Mouse (Mus musculus) layer of hippocampus, postnatal 14 days (tissue): ENCODE data around the gene Npepps. TPM values are rescaled to one million over a fixed set of nuclear protein-coding genes. Genes with fewer than 3 reads are reported as not detected.
"Not testable (repeated sequence)": the region's sequence is repeated elsewhere in the genome, so short reads cannot be mapped to it uniquely, and the experiment has no call there.

Experiments
- DNase-seq, 2 experiments: peaks; one replicate each; pipeline ENCODE4 v3.0.0; 2021 to 2022; ENCODE audit warnings: low spot score in 2 of 2, mixed read lengths in 1 of 2
- total RNA-seq, 2 experiments: library from RNA; stranded (reverse); gene quantifications; 2 replicates each; pipeline ENCODE4 v1.2.3; 2021

The Npepps gene
- total RNA-seq, 2 experiments from 2014 or later: 138 TPM

DNA sequence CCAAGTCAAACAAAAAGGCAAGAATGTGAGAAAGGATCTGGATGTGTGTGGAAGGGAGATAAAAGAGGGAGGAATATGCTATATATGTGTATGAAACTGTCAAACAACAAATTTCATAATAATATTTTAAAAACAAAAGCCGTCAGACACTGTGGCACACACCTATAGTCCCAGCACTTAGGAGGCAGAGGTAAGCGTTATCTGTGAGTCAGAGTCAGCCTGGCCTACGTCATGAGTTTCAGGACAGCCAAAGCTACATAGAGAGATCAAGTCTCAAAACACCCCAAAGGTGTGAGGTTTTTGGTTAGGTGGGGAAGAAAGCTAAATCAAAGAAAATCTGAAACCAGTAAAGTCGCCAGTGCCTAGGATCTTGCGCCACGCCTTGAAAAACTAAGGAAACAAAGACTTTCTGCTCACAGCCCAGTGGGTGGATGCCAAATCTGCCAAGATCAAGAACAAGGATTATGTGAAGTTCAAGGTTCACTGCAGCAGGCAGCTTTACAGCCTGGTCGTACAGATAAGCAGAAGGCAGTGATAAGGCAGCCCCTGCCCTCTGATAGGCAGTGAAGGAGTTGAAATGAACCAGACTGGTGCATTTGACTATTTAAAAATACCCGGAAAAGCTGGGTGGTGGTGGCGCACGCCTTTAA, 33.8 kb downstream of the Npepps start:
- no peak for DNase-seq

DNA sequence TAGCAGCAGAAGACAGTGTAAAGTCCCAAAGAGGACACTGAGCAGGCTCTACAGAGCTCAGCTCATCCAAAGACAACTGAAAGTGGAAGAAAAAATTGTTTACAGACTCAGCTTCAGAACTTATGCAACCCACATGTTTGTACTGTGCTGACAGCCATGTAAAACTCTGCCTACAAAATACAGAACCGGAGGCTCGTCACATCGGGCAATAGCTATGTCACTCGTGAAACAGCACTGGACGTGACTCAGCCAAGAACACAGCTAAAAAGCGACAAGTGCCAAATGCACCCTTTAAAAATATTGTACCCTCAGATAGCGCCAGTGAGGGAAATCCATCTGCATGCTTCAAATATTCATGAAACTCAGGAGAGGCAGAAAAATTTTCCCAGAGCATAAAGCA, 39.1 kb downstream of the Npepps start:
- DNase-seq: peak in 1 of 2 experiments; percentile 21

DNA sequence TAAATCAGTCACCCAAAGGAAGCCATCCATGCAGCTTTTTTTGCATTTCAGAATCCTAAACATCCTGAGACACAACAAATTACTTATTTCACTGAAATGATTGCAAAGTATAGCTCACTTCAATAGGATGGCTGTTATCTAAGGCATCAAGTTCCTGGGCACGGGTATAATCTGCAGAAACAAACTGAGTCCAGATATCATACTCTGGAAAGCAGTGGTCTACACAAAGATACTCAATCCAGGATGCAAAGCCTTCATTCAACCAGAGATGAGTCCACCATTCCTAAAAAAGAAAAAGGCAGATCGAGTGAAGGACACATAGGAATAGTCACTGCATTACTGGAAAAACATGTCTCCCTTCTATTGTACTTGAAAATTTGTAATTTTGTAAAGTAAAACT, 42.5 kb downstream of the Npepps start:
- no peak for DNase-seq

DNA sequence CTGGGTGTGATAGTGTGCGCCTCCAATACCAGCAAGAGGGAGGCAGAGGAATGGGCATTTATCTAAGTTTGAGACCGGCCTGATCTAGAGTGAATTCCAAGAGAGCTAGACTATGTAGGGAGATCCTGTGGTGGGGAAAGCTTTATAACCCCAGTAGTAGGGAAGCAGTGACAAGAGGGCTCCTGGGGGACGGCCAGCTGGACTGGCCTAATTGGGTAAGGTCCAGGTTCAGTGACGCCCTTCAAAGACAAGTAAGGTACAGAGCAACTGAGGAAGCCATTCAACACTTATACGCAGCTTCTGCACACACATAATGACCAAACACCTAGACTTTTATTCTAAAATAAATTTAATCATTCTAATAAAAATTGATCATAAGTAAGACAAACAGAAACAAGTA, 48.0 kb downstream of the Npepps start:
- DNase-seq: peak in 1 of 2 experiments; percentile 11

DNA sequence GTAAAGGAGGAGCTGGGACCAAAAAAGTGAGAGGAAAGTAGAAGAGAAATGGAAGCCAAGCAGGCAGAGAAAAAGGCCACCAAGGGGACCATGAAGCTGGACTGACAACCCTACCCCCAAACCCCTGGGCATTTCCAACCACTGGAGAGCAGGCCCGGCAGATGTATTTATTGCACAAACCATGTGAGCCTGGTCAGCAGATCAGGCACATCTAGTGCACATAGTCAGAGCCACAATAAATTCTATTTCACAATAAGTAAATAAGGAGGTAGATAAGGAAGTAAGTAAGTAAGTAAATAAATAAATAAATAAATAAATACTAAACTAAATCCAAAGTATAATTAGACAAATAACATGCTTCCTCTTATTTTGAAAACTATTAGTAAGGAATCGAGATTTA, 51.0 kb downstream of the Npepps start:
- no peak for DNase-seq

DNA sequence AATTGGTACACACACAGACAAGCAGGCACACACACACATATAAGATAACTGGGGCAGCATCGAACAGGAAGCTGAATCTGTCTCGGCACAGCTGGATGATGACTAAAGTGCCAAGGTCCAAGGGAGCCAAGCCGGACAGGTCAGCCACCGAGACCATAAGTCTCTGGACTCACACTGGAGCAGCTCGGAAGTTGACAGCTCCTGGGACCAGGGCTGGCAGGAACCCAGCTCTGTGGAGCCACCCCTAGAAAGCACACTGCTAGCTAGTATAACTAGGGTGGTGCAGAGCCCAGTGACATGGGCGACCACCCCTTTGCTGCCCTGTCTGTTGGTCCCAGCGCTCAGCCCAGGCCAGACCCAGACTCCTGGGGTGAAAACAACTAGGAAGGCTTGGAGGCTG, 51.5 kb downstream of the Npepps start:
- DNase-seq: no peak

DNA sequence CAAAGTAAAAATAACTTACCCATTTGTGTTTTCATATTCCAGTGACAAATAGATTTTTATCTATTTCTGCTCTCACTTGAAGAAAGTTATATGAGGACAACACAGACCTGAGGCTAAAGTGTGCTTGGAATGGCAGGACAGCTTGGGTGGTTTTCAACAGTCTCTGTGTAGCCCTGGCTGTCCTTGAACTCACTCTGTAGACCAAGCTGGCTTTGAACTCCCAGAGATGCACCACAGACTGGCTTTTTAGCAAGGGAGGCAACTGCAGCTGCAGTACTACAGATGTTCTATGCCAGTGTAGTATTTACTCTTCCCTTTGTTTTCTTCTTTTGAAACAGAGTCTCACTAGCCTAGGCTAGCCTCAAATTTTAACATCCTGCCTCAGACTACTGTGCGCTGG, 54.3 kb downstream of the Npepps start:
- DNase-seq: no peak

DNA sequence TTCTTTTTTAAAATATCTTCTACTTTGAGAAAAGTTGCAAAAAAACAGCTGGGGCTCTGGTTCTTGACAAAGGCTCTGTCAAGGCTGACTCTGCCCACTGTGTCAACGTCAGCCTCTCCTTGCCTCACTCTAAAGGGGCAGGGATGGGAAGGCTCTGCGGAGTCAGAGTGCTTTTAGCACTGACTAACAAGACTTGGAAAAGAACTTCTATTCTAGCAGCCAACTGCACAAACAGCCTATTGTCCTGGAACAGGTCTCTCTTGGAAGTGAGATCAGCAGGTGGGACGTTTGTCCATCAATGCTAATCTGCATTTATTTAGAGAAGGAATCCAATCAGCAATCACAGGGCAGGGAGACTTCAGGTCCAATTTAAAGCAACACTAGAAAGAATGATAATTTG, 57.0 kb downstream of the Npepps start:
- no peak for DNase-seq

DNA sequence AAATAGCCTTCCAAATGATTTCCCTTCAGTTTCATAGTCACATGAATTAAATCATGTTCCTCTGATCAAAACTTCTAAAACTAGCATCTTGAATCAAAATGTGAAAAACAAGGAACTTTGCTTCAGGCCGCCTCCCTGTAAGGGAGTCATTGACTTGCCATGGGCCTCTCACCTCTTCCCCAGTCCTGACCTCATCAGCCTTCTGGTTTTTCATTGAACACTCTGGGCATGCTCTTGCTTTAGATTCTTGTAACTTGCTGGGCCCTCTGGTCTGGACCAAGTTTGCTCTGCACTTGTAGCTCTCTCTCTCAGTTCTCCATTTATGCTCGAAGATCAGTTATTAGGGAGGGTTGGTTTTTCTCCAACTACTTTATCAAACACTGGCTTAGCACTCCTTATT, 58.8 kb downstream of the Npepps start:
- no peak for DNase-seq

DNA sequence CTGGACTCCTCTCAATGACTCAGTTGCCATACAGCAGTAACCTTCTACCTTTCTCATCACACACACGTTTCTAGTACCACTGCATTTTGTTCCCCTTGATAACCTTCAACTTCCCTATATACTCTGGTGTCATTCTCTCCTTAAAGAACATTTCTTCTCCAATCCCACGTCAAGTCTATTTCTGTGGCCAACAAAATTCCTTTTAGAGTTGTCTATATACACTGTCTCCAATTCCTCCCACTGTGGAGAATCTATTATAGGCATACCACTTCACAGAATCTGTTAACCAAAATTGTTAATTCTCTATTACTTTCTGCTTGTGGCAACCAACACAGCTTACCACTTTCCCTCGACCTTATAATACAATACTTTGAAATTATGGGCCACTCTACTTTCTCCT, 60.2 kb downstream of the Npepps start:
- no peak for DNase-seq

DNA sequence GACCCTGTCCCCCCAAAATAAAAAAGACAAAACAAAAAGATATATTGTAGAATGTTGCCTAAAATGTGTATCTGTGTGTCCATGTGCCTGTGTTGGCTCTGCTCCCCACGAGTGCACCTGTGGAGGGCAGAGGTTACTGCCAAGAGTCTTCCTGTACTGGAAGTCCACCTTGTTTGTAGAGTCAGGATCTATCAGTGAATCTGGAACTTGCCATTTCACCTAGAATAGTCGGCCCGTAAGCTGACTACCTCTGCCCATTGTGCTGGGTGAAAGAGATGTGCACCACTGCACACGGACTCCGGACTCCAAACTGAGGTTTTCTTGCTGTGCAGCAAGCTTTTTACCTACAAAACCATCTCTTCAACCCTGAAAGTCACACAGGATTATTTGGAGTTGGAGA, 66.0 kb downstream of the Npepps start:
- DNase-seq: no peak

DNA sequence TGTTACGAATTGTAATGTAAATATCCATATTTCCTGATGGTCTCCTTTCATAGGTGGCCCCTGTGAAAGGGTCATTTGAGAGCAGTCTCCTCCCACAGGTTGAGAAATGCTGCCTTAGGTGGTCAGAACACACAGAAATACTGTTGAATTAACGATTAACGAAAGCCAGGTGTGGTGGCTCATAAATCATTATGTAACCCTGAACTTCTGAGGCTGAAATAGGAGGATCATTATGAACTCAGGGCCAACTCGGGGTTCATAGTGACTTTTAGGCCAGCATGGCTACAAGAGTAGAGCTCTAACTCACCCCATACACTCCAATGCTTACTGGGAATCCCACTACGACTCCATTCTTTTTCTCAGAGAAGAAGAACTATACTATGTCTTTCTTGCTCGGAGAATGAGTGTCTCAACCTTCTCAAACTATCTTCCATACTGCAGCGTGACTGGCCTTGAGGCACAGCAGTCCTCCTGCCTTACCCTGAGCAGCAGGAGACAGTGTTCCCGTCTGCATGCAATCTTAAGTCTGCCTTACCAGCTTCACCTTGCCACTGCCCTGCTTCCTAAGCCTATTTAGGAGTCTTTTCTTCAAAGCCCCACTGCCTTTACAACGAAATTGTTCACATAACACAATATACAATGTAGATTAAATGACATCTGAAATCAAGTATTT, 69.6 kb downstream of the Npepps start:
- DNase-seq: no peak

DNA sequence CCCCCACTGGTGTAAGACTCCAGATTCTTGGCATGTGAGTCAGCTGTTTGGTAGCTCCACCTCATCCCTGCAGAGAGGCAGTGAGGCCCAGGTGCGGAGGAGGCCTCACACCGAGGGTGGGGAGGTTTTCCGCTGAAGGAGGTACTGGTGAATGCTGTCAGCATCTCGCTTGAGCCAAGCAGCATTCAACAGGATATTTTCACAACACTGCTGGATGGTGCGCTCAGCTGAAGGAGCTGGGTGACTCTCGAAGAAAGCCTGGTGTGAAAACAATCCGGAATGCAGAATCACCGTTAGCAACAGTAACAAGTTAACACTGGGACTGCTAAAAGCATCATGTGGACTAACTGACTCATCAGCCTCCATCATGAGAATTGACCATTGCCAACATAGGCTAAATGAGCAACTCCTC, 73.4 kb downstream of the Npepps start:
- no peak for DNase-seq

DNA sequence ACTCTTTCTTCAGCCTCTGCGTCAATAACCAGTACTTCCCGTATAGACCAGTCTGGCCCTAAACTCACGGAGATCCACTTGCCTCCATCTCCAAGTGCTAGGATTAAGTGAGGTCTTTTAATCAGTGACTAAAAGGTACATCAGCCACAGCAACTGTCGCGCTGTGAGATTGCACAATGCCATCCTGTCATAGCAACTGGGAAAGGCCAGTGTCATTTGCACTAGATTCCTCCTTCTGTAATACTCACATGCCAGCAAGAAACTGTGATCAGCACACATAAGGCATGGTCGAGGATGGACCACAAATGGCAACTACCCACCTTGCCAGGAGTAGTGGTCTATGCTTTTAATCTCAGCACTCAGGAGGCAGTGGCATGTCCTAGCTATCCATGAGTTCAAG, 80.9 kb downstream of the Npepps start:
- no peak for DNase-seq

DNA sequence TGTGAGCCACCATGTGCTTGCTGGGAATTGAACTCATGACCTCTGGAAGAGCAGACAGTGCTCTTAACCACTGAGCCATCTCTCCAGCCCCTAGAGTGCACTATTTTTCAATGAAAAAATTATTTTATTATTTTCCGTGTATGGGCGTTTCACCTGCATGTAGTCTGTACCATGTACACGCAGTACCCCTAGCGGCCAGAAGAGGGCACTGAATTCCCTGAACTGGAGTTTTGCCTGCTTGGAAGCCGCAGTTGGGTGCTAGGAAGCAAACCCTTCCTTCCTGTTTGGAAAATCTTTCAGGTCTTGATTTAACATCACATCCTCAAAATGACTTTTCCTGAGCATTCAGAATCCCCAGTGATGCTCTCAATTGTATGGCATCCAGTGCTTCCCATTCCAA, 81.8 kb downstream of the Npepps start:
- no peak for DNase-seq

DNA sequence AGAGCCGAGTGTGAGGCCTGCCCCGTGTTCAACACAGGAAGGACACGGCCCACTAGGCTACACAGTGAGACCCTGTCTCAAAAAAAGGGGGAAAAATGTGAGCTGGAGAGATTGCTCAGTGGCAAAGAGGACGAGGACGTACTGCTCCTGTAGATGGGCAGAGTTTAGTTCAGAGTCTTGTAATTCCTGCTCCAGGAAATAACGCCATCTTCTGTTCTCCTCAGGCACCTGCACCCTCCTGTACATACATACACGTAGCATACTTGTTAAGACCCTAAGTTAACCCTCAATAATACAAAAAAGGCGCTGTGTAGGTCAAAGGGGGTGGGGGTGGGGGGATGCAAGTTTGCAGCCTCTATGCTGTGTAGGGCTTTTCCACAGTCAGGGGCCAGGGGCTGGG, 83.4 kb downstream of the Npepps start:
- no peak for DNase-seq

DNA sequence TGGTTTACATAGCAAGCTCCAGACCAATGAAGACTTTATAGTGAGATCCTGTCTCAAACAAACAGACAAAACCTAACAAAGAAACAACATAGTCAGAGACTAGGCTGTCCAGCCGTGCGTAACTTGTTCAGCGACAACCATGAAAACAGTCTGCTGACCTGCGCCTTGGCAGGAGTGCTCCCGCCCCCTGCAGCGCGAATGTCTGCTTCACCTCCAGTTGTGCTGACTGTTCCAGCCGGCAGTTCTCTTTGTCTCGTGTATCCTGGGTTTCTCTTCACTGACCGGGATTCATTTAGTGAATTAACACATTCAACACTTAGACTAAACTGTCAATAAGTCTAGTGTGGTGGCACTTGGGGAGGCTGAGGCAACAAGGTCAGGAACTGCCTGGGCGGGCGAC, 83.9 kb downstream of the Npepps start:
- no peak for DNase-seq

DNA sequence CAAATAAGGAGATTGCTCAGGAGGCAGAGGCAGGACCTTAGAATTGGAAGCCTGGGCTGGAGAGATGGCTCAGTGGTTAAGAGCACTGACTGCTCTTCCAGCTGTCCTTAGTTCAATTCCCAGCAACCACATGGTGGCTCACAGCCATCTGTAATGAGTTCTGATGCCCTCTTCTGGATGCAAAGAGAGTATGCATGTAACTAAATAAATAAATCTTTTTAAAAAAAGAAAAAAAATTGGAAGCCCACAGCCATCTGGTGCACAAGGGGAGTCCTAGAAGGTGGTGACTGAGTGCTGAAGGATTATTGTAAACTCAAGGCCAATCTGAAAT, 87.9 kb downstream of the Npepps start:
- no peak for DNase-seq

DNA sequence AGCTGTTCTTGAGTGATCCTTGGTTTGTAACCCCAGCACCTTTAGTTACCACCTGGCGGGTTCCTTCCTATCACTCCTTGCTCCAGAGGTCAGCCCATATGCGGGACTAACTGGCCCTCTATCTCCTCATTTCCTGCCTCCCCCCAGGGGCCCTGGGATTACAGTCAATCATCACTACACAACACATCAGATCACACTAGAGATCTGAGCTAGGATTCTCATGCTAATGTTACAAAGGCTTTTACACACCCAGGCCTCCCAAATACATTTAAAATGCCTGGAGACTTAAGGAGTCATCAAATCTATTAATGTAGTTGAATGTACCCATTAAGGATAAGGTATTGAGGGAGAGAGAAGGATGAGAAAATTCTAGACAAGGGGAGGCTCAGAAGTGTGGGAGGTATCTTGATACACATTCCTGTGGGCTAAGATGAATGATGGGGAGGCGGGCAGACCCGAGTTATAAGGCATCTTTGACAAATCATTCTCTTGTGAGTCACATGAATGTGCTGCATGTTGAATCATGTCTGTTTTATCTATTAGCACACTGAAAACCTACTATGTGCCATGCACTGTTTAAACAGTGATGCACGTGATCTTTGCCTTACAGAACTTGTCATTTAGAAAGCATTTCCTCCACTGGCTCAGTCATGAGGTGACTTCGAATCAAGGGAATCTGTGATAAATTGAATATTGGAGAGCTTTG, 88.4 kb downstream of the Npepps start:
- DNase-seq: no peak

DNA sequence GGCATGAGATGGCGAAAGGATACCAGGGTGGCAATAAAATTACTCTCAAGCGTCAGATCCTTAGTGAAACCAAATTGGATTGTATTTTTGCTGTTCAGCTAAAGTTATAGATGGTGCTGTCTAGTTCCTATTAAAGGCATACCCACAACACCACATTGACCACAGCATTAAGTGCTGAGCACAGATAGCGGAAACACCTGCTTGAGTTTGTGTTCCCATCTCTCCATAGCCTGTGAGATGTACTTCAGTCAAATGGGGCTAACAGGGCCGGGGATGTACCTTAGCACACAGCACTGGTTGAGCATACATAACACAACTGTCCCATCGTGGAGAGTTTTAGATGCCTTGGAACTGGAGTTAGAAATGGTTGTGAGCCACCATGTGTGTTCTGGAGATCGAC, 89.4 kb downstream of the Npepps start:
- no peak for DNase-seq

DNA sequence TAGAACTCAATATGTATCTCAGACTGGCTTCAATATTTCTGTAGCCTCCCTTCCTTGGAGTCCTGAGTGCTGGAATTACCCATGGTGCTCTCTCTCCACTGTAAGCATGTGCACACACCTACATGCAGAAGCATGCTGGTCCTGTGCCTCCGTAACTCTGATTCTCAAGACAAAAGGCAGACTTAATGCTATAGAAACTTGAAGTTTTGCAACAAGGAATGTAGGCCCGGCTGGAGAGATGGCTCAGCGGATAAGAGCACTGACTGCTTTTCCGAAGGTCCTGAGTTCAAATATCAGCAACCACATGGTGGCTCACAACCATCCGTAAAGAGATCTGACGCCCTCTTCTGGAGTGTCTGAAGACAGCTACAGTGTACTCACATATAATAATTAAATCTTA, 90.8 kb downstream of the Npepps start:
- not testable (repeated sequence) for DNase-seq

DNA sequence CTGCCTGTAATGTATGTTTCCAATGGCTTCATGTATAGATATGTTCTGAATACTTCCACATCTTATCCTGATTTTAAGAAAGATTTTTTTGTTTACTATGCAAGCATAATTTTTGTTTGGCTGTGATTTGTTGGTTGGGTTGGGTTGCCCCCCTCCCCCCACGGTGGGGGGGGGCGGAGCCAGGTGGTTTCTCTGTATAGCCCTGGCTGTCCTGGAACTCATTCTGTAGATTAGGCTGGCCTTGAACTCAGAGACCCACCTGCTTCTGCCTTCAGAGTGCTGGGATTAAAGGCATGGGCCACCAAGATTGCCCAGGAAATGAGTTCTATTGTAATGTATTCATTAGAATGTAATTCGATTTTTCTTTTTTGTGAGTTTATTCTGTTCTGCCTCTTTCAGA, 91.2 kb downstream of the Npepps start:
- DNase-seq: no peak

DNA sequence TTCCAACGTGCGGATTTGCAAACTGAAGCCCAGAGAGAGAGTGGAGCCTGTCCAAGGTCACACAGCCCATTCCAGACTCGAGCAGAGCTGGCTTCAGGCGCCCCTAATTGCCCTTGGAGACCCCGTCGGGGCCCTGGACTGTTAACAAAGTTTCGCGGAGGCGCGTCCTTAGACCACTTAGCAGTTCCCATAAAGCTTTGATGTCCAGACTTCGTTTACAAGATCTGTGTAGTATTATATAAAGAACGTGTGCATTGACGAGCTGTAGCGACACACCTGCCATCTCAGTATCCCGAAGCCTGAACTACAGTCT, 91.8 kb downstream of the Npepps start:
- no peak for DNase-seq
